Mouse (Mus musculus): Measurements from ENCODE around the gene Lin28a.
"Not testable (repeated sequence)": the region's sequence is repeated elsewhere in the genome, so short reads cannot be mapped to it uniquely, and the experiment has no call there.

The Lin28a gene

DNA sequence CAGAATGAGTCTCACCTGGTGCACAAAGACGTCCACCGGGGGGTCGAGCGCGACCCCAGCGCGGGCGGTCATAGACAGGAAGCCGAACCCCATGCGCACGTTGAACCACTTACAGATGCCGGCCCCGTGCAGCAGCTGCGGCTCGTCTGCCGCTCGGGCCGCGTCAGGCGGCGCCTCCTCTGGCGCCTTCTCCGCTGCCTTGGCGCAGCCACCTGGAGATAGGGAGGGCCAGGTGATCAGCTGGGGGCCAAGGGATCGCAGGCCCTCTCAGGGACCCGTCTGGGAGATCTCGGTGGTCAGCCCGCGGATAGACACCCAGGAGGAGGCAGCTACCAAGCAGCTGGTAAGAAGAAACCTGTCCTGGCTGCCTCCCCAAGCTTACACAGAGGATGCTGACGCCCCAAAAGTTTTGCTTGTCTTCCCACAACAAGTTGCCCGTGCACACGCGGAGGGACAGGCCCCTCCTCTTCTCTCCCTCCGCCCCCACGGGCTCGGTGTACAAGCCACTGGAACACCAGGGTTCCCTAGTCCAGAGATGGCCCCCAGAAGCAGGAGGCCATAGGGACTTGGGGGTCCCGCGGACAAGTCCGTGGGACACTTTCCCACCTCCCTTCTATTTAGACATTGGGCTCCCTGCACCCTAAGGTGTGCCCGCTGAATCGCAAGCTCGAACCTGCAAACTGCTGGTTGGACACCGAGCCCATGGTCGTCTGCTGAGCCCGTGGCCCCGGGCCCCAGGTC lies 433 bp downstream of the Lin28a start:
- DNase-seq (ENCODE audit: low read depth) = no peak

DNA sequence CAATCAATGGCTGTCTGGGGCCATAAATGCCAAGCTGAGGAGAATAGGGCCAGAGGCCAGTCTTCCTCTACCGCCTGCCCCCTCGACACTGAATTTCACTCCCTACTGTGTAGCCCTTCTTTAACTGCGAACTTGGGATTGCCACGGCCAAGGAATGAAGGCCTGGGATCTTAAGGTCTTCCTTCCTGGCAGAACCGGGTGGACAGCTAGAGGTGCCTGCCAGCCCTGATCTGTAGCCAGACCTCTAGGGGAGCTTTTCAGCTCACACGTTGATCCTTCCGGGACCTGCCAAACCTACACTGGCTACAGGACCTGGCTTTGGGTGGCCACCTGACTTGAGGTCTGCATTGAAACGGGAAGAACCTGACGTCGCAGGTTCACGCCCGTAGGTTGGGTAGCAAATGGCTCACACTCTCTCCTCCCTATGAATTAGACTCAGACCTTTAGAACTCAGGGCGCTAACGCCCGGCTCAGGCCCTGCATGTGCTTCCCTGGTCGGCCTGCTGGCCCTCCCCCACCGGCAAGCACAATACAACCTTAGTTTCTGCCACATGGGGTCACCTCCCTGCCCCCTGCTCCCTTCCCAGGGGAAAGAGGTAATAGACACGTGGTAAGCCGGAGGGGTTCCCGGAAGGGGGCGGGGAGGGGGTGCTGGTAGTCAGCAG lies 1.3 kb downstream of the Lin28a start:
- no peak for DNase-seq (ENCODE audit: low read depth)

DNA sequence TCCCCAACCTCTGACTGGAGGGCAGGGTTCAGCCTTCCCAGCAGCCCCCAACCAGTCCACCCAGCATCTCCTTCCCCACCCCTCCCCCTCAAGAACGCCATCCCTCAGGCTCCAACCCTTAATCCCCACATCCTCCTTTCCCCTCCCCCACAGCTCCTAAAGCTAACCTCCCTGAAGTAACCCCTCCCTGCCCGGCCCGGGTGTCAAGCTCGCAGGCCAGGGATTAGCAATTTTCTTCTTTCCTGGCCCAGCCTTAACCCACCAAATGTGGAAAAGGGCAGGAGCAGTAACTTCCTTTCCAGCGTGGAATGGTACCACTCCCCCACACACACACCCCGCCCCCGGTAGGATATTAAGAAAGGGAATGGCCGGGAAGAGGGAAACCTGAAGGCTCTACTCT lies 1.9 kb downstream of the Lin28a start:
- no peak for DNase-seq (ENCODE audit: low read depth)

DNA sequence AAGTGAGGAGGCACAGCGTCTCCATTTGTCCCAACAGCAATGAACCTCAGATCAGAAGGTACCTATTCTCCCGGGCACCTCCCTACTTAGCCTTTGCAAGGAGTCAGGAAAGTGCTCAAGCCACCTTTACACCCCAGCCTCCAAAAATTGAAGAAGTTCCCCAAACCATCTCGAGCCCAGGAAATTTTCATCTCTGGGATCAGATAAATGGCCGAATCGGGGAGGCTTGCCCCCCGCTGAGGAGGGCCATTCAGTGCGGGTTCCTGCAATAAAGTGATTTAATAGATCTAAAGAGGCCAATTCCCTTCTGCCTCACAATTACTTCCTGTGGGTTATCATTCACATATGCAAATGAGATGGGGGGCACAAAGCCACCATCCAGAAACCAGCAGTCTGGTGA lies 2.4 kb downstream of the Lin28a start:
- no peak for DNase-seq (ENCODE audit: low read depth)

- DNase-seq (ENCODE audit: low read depth) = peak; percentile 38
Observed at GRCm38 (mm10) chr4:134012858-134013528, 5.6 kb downstream of the Lin28a start.

GRCm38 (mm10) chr4:134011450-134012414 lies 6.9 kb downstream of the Lin28a start:
- DNase-seq (ENCODE audit: low read depth) = no peak

DNA sequence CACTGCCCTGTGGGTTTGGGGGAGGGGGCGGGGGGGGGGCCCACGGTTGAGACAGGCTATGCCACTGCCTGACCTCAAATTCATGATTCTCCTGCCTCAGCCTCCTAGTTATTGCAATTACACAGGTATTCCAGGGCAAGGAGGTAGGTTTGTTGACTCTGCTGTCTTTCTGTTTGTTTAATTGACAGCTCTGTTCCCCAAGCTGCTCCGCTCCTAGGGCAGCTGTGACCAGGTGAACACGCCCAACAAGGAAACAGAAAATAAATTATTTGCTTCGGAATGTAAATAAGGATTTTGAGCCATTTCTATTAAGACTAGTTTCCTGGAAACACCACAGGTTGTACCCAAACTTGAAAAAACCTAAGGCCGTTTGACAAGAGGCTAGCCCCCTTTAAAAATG lies 8.9 kb downstream of the Lin28a start:
- DNase-seq (ENCODE audit: low read depth) = no peak

GRCm38 (mm10) chr4:134006845-134007244 lies 11.8 kb downstream of the Lin28a start:
- no peak for DNase-seq (ENCODE audit: low read depth)

DNA sequence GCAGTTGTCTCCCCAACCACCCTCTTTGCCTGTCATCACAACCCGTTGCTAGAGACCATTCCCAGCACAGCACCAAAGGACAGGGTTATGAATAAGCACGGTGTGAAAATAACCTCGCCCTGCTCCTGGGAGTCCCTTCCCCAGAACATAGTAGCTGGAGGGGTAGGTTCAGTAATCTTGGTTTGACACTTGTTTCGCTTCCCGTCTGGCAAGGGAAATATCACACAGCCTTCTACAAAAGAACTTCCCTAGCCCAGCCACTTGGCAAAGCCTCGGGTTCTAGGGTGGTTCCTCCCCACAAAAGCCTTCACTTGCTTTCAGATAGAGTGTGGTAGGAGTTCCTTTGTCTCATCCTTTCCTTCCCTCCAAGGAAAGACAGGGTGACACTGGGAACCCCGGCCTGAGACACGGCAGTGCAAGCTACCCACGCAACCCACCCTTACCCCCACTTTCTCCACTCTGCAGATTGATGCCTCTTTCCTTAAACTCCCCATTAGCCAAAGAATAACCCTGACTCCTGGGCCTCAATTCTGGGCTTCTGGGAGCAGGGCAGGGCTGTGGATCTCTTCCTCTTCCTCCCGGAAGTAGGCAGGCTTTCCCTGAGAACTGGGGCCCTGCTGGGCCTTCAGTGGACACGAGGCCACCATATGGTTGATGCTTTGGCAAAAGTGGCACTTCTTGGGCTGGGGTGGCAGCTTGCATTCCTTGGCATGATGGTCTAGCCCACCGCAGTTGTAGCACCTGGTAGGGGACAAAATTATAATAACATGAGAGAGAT lies 12.9 kb downstream of the Lin28a start:
- DNase-seq (ENCODE audit: low read depth) = no peak

GRCm38 (mm10) chr4:134002903-134003302 lies 15.7 kb downstream of the Lin28a start:
- DNase-seq (ENCODE audit: low read depth) = no peak

- no peak for DNase-seq (ENCODE audit: low read depth)
Observed at GRCm38 (mm10) chr4:134002246-134002645, 16.4 kb downstream of the Lin28a start.

DNA sequence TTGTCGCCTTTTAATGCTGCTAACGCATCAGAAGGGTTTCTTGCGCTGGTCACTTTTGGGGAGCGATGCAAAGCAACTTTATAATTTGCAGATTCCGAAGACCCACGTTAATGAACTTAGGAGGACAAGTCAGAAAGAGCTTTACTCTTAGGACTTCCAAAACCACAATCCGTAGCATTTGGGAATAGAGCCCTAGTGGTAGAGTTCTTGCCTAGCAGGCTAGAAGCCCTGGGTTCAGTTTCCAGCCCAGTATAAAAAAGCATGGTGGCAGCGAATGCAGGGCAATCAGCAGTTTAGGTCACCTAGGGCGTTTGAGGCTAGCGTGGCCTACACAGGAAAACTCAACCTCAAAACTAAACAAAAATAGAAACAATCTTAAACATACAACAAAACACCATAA lies 16.9 kb downstream of the Lin28a start:
- DNase-seq (ENCODE audit: low read depth) = peak; percentile 19

GRCm38 (mm10) chr4:134000466-134001438 lies 17.9 kb downstream of the Lin28a start, which contains the start of gene Dhdds:
Gene Dhdds (minus strand): TSS chr4:134000918.
- peak; percentile 99 for DNase-seq (ENCODE audit: low read depth)

DNA sequence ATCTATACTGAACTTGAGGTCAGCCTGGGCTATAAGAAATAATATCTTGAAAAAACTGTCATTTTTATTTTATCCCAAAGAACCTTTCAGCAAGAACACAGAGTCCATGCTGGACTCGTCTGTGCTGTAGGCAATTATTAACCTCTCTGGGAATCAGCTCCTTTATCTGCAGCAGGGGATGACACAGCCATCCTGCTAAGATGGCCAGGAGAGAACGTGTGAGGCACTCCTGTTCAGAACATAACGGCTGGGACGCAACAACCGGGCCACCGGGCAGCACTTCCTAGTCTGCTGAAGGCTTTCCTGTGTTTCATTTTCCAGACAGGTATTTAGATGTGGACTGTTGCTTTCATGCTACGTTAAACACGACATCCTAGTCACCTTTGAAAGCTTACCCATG lies 23.9 kb downstream of the Lin28a start:
- no peak for DNase-seq (ENCODE audit: low read depth)

DNA sequence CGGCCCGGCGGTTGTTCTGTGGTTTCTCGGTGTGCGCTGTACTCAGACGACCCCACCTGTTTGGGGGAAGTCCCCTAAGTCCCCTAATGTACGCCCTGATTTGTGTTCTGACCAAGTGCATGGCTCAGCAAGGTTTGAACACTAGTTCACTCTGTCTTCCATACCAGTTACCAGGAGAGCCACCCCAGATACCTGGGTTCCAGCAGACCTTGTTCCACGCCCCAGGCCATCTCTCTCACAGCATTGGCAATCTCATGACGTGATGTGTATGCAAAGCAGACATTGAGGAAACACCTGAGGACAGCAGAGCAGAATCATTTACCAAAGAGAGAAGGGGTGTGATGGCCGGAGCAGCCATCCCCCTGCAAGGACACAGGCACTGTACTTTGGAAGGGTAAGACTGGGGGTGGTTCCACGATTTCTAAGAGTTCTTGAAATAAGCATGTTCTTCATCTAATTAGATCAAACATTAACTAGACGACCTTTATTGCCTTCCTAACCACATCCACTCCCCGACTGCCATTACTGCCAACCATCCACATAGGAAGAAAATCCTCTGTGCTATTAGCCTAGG lies 27.5 kb downstream of the Lin28a start:
- DNase-seq (ENCODE audit: low read depth) = no peak

- DNase-seq (ENCODE audit: low read depth) = no peak
Observed at GRCm38 (mm10) chr4:133990035-133990434, 28.6 kb downstream of the Lin28a start.

- not testable (repeated sequence) for DNase-seq (ENCODE audit: low read depth)
Observed at GRCm38 (mm10) chr4:133988289-133988688, 30.4 kb downstream of the Lin28a start.

GRCm38 (mm10) chr4:133982936-133983335 lies 35.7 kb downstream of the Lin28a start:
- no peak for DNase-seq (ENCODE audit: low read depth)

DNA sequence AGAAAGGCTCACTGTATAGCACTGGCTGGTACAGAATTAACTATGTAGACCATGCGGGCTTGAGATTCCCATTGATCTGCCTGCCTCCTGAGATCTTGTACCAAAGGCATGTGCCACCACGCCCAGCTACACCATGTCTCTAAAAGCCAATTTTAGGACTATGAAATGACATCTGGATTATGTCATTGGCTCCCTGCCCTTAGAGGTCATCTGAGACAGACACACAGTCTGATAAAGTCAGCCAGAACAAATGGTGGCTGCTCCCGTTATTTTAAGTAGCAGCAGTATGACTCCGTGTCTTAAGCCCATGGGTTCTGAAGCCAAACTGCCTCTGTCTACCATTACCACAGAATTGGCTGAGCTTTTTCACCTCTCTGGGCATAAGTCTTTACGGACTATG lies 38.1 kb downstream of the Lin28a start:
- no peak for DNase-seq (ENCODE audit: low read depth)

Measured in induced T-regulatory cell, adult 2 months (primary cell).